Mouse (Mus musculus) CD8-positive naive resting alpha-beta T cell, adult 2 months (primary cell): ENCODE data around the gene 4930507D05Rik.
"Not testable (repeated sequence)": the region's sequence is repeated elsewhere in the genome, so short reads cannot be mapped to it uniquely, and the experiment has no call there.

Source experiments
- DNase-seq, 2 experiments: peaks; one replicate each; pipeline ENCODE4 v3.0.0; 2022; ENCODE audit warnings: low read depth in 2 of 2, low spot score in 2 of 2

Gene 4930507D05Rik

DNA sequence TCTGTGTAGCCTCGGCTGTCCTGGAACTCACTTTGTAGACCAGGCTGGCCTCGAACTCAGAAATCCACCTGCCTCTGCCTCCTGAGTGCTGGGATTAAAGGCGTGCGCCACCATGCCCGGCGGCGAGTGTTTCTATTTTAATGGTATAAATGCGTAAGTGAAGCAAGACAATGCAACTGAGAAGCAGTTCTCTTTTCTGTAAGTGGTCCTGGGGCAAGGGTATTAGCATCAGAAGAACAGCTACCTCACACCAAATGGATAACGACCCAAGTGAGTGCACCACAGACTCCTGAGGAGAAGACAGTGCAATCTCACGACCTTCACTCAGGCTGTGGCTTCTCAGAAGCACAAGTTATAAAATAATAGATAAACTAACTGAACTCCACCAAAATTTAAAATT, 25.7 kb downstream of the 4930507D05Rik start:
- no peak for DNase-seq

DNA sequence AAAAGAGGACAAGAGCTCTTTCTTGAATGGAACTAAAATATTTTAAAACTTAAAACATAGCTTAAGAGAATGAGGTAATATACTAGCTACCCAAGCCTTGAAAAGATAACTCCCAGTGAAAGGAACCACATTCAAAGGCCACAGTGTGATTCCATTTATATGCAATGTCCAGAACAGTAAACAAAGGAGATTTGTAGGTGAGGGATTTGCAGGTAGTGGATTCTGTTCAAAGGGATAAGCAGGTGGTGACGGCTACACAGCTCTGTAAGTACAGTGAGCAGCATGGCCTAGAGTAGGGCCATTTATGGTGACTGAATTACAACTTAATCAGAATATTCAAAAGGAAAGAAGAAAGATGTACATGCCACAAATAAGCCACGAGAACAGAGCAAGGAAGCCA, 27.7 kb downstream of the 4930507D05Rik start:
- DNase-seq: no peak

- DNase-seq: no peak
Measured at GRCm38 (mm10) chr10:62481108-62481852, 32.0 kb downstream of the 4930507D05Rik start.

DNA sequence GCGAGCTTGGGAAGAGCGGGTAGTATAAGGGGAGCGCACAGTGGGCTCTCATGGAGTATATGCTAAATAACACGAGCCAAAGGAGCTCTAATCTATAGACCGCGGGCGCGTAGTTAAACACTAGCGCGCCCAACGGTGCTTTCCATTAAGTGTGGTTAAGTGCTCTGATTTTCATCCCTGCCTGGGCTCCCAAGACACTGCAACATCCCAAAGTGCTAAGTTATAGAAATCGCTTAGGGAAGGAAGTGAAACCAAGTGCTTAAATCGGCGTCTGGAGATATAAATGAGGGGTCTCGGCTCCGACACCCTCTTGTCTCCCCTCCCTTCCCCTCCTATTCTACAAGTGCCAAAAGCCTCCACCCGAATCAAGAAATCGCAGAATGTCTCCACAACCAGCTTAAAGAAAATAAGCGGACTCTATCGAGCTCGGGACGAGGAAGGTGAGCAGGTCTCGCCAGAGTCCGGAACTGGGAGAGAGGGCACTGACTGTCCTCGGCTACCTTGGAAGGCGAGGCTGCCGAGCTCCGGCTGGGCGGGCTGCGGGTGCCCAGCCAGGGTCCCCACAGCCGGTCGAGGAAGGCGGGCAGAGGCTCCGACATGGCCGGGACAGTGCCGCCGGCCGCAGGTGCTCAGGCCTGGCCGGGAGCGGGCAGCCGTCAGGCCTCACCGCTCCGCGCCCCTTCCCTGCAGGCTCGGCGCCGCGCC, 36.7 kb downstream of the 4930507D05Rik start:
- no peak for DNase-seq

DNA sequence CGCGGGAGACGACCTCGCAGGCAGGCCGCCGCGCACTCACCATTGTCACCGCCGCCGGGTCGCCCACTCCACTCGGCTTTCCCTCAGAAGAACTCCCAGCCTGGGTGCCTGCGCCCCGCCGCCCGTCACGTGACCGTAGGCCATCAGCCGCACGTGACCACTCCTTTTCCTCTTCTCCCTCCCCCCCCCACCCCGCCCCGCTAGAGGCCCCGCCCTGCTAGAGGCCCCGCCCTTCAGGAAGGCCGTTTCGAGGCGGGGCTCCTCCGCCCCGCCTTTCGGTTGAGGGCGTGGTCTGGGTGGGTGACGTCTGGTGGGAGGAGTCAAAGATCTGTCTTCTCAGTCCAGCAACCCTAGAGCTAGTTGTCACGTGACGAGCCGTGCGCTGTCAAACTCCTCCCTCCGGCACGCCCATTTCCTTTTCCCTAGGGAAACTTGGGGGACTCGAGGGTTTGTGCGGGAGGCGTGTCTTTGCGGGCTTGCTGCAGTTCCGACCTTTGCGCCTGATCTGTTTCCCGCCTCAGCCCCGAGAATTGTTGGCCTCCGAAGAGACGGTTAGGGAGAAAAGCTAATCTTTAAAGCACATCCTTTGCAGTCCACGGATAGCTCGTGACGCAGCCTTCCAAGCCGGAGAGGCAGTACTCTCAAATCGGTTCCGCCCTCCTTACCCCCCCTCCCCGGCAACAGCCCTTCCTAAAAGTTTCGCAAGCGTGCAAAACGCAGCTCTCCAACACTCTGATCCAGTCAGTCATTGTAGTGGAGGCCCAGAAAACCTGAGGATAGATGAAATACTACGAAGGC, 37.5 kb downstream of the 4930507D05Rik start, which contains the start of gene Vps26a:
Gene Vps26a, minus strand, starts transcription at position 188 of the 798 bp plus-strand sequence.
- DNase-seq: peak; percentile 92 to 97

GRCm38 (mm10) chr10:62488266-62488665, 39.0 kb downstream of the 4930507D05Rik start:
- DNase-seq: no peak

- DNase-seq: not testable (repeated sequence)
Measured at GRCm38 (mm10) chr10:62491681-62492080, 42.4 kb downstream of the 4930507D05Rik start.

DNA sequence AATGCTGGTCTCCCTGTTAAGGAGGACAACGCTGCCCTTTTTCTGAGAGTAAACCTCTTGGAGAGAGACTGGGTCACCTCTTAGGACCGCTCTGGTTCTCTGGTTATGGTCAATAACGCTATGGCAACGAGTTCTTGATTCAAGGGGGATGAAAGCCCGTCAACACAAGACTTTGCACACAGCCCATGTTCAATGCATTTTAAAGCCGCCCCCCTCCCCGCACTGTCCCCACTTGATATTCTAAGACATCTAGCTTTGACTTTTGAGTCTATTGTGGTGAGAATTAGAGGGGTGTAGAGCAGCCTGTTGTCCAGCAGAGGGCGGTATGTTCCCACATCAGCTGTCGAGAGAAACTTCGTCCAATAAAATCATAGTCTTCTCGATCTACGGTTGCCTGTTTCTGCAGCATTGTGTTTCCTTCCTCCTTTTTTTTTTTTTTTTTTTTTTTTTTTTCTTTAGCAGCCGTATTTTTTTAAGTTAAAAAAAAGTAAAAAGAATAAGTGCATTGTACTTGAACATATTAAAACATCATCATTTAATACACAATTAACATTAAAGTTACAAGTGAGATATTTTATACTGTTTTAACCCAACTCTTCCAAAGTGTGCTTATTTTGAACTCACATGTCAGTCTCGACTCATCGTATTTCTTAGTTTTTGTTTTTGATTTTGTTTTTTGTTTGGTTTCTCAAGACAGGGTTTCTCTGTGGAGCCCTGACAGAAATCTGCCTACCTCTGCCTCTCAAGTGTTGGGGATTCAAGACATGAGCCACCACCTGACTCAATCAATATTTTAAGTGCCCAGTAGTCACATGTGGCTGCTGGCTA, 51.0 kb downstream of the 4930507D05Rik start:
- peak; percentile 60 to 77 for DNase-seq
